Mouse (Mus musculus) liver, postnatal 0 days (tissue): ENCODE measurements around the gene Golga4. TPM values are rescaled to one million over a fixed set of nuclear protein-coding genes. Genes with fewer than 3 reads are reported as not detected.

Experiments
- ATAC-seq: fragments of 200-750 bp; cut with Nextera tagmentation; 2 replicates; pipeline ENCODE4 v1.8.0; 2017; ENCODE audit warnings: mild to moderate bottlenecking, moderate library complexity
- DNase-seq: peaks from one replicate; pipeline ENCODE4 v3.0.0-alpha.2; 2016
- H3K27ac ChIP-seq: fragments of 300-500 bp; sonication (generic); 2 replicates; pipeline ENCODE4 v1.5.1; 2014; ENCODE audit warnings: antibody characterized with exemption, moderate library complexity, mild to moderate bottlenecking, low read depth
- H3K27me3 ChIP-seq: fragments of 300-500 bp; sonication (generic); 2 replicates; pipeline ENCODE4 v1.6.1; 2014; ENCODE audit warnings: low read length, control low read depth, mixed read lengths; ENCODE audit not compliant: insufficient read depth
- H3K36me3 ChIP-seq: fragments of 300-500 bp; sonication (generic); replicated peaks from 2 replicates; pipeline ENCODE4 v1.6.1; 2014; ENCODE audit warnings: mild to moderate bottlenecking, control low read depth, low read length, moderate library complexity, mixed read lengths; ENCODE audit not compliant: insufficient read depth
- H3K4me1 ChIP-seq: fragments of 300-500 bp; sonication (generic); 2 replicates; pipeline ENCODE4 v1.6.1; 2014; ENCODE audit warnings: antibody characterized with exemption, mild to moderate bottlenecking, control low read depth; ENCODE audit not compliant: insufficient read depth
- H3K4me2 ChIP-seq: fragments of 300-500 bp; sonication (generic); 2 replicates; pipeline ENCODE4 v1.6.1; 2014; ENCODE audit warnings: low read depth, mild to moderate bottlenecking, low read length, moderate library complexity, mixed read lengths
- H3K4me3 ChIP-seq: fragments of 300-500 bp; sonication (generic); 2 replicates; pipeline ENCODE4 v1.5.1; 2014; ENCODE audit warnings: low read depth, low read length
- H3K9ac ChIP-seq: fragments of 300-500 bp; sonication (generic); replicated peaks from 2 replicates; pipeline ENCODE4 v1.6.1; 2014; ENCODE audit warnings: mild to moderate bottlenecking, moderate library complexity
- H3K9me3 ChIP-seq: fragments of 300-500 bp; sonication (generic); 2 replicates; pipeline ENCODE4 v1.6.1; 2016; ENCODE audit warnings: mild to moderate bottlenecking, control low read depth, low read length, mixed read lengths
- CTCF ChIP-seq: sonication (generic); IDR thresholded peaks from 2 replicates; pipeline ENCODE4 v1.5.1; 2016; ENCODE audit warnings: antibody characterized with exemption, low read depth
- EP300 ChIP-seq: IDR thresholded peaks from 2 replicates; pipeline ENCODE4 v1.6.1; 2016; ENCODE audit warnings: antibody characterized with exemption, low read depth, mild to moderate bottlenecking
- WGBS: fragments of 180-500 bp; shearing (Covaris S2); extraction: QIAGEN DNeasy Blood & Tissue Kit; methylation state at CpG from one replicate; pipeline ENCODE4 v1.1.7; 2014; ENCODE audit not compliant: insufficient replicate concordance; 5-methylcytosine and 5-hydroxymethylcytosine counted together
- polyA plus RNA-seq: library from polyadenylated mRNA; unstranded; fragments of >200 nt; fragmentation: Nextera tagmentation; extraction: Ambion mirVana; gene quantifications from 2 replicates; pipeline ENCODE4 v1.2.1, GENCODE M21; 2015

Golga4 gene
- polyA plus RNA-seq, 1 experiment from 2014 or later, result 12.5 TPM

DNA sequence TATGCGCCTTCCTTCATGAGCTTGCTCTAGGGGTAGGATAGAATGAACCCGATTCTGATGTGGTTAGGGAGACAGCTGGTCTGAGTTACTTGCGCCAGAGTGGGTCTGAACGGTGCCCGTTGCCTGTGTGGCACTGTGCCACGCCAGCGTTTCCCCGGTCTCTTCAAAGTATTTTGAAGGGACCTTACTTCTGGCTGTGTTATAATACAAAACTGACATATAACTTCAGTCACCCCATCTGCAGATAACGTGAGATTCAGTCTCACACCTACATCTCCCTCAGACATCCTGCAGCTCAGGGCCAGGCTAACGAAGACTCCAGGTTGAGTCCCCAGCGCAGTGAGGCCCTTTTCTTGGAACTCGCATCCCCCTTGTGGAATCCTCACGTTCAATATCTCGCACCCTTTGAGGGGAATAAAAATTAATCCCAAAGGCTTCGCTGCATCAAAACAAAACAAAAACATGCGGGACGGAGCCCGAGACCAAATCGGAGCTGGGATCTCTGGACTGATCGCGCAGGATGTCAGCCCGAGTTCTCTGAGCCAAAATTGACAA, 29.8 kb upstream of the Golga4 start:
- no peak overlapping the region for H3K4me2 ChIP-seq
- peaks cover 71% of the 10 kb centered on the region for H3K27me3 ChIP-seq
- no peaks in the 10 kb centered on the region for H3K9me3 ChIP-seq
- H3K36me3 ChIP-seq, result no peaks in the 10 kb centered on the region
- 5% methylated on average over 22 of the region's 22 CpGs for WGBS
- H3K4me1 ChIP-seq, result peaks cover 9% of the 10 kb centered on the region; the same call in 1 of the 2 replicates
- DNase-seq (no peak), ATAC-seq (no peak)
- TF ChIP-seq CTCF (no peak), EP300 (no peak)
- no peak overlapping the region for H3K9ac ChIP-seq
- H3K27ac ChIP-seq, result no peak overlapping the region
- H3K4me3 ChIP-seq, result no peak overlapping the region

DNA sequence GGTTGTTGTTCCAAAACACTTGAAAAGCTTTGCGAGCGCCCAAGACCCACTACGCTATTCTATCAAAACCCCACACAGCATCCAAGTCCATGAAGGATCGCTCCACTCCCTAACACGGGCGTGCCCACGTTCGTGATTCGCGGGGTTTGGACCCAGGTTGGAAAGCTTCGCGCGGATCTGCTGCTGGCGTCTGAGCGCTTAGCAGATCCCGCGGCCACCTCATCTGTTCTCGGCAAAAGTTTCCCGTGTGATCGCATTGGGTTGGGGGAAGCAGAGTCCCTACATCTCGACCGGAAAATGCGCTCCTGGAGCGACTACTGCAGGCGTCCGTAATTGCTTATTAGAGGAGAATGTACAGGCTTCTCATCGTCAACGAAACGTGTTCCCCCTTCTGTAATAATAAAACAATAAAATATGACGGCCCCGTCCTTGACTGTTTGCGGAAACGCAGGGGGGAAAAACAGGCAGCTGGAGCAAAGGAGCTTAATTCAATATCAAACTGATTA, 29.2 kb upstream of the Golga4 start:
- no peaks in the 10 kb centered on the region for H3K9me3 ChIP-seq
- WGBS, result 2% methylated on average over 33 of the region's 33 CpGs
- H3K4me2 ChIP-seq, result 0 out of 2 replicates have a peak overlapping the region, but pooled peaks have one; percentile 68
- DNase-seq (no peak), ATAC-seq (no peak)
- no peak overlapping the region for H3K27ac ChIP-seq
- peaks cover 75% of the 10 kb centered on the region for H3K27me3 ChIP-seq
- no peak for TF ChIP-seq CTCF
- no peak for TF ChIP-seq EP300
- H3K4me3 ChIP-seq, result peak overlapping the region; percentile 43; the same call in 1 of the 2 replicates
- H3K4me1 ChIP-seq, result peaks cover 9% of the 10 kb centered on the region; the same call in 1 of the 2 replicates
- H3K9ac ChIP-seq, result no peak overlapping the region
- no peaks in the 10 kb centered on the region for H3K36me3 ChIP-seq

DNA sequence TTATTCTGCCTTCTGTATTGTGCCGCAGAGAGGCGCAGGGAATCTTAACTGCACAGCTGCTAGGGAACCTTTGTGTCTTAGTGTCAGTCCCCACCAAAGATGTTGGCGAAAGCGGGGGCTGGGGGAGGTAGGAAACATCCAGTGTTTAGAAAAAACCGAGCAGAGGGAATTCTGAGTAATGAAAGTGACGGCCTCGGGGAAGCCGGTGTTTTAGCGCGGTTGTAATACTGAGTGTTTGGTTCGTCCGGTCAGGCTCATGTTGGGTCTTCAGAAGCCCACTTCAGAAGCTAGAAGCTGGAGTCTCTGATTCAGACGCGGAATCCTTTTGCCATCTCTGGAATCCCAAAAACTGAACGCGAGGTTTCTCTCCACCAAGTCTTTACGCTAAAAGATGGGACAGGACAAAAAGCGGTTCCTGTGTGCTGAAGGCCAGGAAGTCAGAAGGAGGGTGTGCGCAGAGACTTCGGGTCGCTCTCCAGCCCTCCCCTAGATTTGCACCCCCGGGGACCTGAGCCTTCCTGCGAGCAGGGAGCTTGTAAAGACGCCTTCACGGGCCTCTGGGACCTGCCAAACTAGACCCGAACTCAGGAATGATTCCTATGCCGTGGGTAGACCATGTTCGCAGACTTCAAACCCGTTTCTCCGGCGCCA, 28.7 kb upstream of the Golga4 start:
- TF ChIP-seq EP300 (no peak), CTCF (no peak)
- Histone ChIP-seq H3K27me3 (peaks cover 81% of the 10 kb centered on the region), H3K36me3 (no peaks in the 10 kb centered on the region), H3K4me2 (peak overlapping the region; percentile 68), H3K4me1 (peaks cover 9% of the 10 kb centered on the region; the same call in 1 of the 2 replicates), H3K4me3 (peak overlapping the region; percentile 43), H3K9me3 (no peaks in the 10 kb centered on the region), H3K9ac (no peak overlapping the region), H3K27ac (no peak overlapping the region)
- WGBS, result under 1% methylated on average over 31 of the region's 31 CpGs
- ATAC-seq (no peak), DNase-seq (no peak)

DNA sequence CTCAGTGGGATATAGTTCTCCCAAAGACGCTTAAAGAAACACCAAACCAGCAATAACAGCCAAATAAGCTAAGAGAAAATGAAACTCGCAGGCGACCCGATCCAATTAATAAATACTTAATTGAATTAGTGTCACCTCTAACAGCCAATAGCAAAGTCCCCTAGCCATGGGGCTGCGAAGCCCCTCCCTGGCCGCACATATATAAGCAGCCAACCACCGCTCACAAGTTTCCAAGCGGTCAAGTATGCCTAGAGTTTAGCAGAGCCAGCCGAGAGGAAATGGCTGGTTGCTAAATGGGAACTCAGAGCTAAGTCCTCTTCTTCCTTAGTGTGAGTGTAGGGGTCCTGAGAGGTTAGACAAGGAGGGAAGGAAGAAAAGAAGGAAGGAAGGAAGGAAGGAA, 28.1 kb upstream of the Golga4 start, which contains the start of gene Eomes:
Gene Eomes, plus strand, starts transcription at position 252 of the 400 bp plus-strand sequence.
- ATAC-seq (no peak), DNase-seq (no peak)
- WGBS, result 2% methylated on average over 9 of the region's 9 CpGs
- H3K4me1 ChIP-seq, result peaks cover 9% of the 10 kb centered on the region; the same call in 1 of the 2 replicates
- H3K36me3 ChIP-seq, result no peaks in the 10 kb centered on the region
- TF ChIP-seq CTCF (no peak), EP300 (no peak)
- H3K4me3 ChIP-seq, result peak within 1 kb of the TSS; percentile 43
- H3K9ac ChIP-seq, result no peak within 1 kb of the TSS
- H3K27ac ChIP-seq, result no peak within 1 kb of the TSS
- no peaks in the 10 kb centered on the region for H3K9me3 ChIP-seq
- H3K27me3 ChIP-seq, result peaks cover 79% of the 10 kb centered on the region
- H3K4me2 ChIP-seq, result peak within 1 kb of the TSS; percentile 68

DNA sequence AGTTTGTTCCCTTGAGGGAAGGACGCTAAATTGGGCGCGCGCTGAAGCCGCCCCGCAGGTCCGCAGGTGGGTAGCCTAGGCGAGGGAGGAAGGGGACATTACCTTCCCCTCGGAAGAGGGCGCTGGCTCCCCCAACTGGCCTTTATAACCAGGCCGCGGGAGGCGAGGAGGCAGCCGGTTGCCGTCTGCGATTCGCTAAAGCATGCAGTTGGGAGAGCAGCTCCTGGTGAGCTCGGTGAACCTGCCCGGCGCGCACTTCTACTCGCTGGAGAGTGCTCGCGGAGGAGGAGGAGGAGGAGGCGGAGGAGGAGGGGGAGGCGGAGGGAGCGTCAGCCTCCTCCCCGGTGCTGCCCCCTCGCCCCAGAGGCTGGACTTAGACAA, 27.6 kb upstream of the Golga4 start:
- TF ChIP-seq CTCF (0 out of 2 replicates have a peak, but pooled peaks have one; percentile 18), EP300 (no peak)
- no peaks in the 10 kb centered on the region for H3K36me3 ChIP-seq
- peak overlapping the region; percentile 68 for H3K4me2 ChIP-seq
- H3K4me1 ChIP-seq, result peaks cover 9% of the 10 kb centered on the region; the same call in 1 of the 2 replicates
- H3K27ac ChIP-seq, result no peak overlapping the region
- peak; percentile 30 for DNase-seq
- H3K27me3 ChIP-seq, result peaks cover 78% of the 10 kb centered on the region
- WGBS, result 0% methylated on average over 27 of the region's 29 CpGs
- no peak overlapping the region for H3K9ac ChIP-seq
- ATAC-seq, result no peak
- peak overlapping the region; percentile 43 for H3K4me3 ChIP-seq
- no peaks in the 10 kb centered on the region for H3K9me3 ChIP-seq

DNA sequence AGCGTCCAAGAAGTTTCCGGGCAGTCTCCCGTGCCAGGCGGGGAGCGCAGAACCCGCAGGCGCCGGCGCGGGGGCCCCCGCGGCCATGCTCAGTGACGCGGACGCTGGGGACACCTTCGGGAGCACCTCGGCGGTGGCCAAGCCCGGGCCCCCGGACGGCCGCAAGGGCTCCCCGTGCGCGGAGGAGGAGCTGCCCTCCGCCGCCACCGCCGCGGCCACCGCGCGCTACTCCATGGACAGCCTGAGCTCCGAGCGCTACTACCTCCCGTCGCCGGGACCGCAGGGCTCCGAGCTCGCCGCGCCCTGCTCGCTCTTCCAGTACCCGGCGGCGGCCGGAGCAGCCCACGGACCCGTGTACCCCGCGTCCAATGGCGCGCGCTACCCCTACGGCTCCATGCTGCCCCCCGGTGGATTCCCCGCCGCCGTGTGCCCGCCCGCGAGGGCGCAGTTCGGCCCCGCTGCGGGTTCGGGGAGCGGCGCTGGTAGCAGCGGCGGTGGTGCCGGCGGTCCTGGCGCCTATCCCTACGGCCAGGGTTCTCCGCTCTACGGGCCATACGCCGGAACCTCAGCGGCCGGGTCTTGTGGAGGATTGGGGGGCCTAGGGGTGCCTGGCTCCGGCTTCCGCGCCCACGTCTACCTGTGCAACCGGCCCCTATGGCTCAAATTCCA, 27.1 kb upstream of the Golga4 start:
- TF ChIP-seq CTCF (peak; percentile 41), EP300 (no peak)
- Histone ChIP-seq H3K4me2 (peak overlapping the region; percentile 68), H3K9ac (no peak overlapping the region), H3K9me3 (no peaks in the 10 kb centered on the region), H3K27me3 (peaks cover 82% of the 10 kb centered on the region), H3K27ac (no peak overlapping the region), H3K36me3 (no peaks in the 10 kb centered on the region), H3K4me1 (peaks cover 9% of the 10 kb centered on the region; the same call in 1 of the 2 replicates), H3K4me3 (peak overlapping the region; percentile 43)
- 1% methylated on average over 65 of the region's 87 CpGs for WGBS
- ATAC-seq (no peak), DNase-seq (peak; percentile 31)
